Mouse (Mus musculus): ENCODE results near the gene Mnt.

The Mnt gene

DNA sequence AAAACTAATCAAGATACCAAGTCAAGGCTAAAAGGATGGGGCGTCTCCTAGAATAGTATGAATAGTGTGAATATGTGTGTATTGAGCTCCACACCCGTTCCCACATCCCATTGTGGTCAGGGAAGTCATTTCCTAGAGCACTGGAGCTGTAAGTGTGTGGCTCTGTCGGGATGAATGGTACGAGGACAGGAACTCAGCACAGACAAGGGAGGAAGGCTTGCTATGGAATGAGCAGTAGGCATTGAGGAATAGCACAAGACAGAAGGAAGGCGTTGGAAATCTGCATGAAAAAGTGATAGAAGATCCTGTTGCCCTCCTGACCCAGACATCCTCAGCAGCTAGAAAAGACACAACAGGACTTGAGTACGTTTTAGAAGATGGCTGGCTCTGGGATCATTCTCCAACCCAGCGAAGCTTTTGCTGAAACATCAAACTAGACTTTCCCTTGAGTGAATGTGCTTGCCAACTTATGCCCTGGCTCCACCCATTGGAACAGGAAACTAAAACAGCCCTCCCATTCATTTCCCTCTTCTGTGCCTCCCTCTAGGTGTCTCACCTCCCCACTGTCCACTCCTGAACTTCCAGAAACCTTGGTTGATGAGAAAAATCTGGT lies 2.8 kb upstream of the Mnt start:
- ChIA-PET POLR2A (interaction anchor here in 3 of 4 experiments (0.6 to 15.7 kb wide), 14 partner anchors 9 to 178 kb away, joined by 3 to 217 read pairs (median 5); partner anchors contain the start of gene Mettl16 (in 1 of the 3)), CTCF (no interaction called here)

DNA sequence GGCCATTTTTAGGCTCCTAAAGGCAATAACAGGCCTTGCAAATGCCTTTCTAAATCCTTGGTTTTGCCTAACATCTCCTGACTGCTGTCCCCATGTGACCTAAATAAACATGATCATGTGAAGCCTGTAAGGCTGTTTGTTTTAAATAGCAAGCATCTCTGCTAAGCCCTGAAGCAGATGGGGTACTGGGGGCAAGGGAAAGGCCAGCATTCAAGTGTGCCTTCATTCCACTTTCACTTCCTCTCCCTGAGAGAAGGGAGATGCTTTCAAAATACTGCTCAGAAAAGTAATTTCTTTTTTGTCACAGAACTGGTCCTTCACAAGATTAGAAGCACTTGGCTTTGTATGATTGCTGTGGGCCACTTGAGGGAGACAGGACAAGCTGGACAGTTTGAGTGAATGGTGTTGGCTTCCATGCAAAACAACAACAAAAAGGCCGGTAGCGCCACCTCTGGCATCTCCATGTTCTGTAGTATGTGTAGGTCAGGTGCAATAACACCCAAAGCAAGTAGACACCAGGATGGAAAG lies 2.3 kb upstream of the Mnt start:
- ChIA-PET POLR2A (interaction anchor here in 3 of 4 experiments (0.7 to 15.7 kb wide), 19 partner anchors 9 to 633 kb away, joined by 3 to 217 read pairs (median 6); partner anchors contain the start of genes Mettl16 (in 1 of the 3), Rap1gap2 (in 1 of the 3) and Tlcd2 (in 1 of the 3)), CTCF (no interaction called here)

DNA sequence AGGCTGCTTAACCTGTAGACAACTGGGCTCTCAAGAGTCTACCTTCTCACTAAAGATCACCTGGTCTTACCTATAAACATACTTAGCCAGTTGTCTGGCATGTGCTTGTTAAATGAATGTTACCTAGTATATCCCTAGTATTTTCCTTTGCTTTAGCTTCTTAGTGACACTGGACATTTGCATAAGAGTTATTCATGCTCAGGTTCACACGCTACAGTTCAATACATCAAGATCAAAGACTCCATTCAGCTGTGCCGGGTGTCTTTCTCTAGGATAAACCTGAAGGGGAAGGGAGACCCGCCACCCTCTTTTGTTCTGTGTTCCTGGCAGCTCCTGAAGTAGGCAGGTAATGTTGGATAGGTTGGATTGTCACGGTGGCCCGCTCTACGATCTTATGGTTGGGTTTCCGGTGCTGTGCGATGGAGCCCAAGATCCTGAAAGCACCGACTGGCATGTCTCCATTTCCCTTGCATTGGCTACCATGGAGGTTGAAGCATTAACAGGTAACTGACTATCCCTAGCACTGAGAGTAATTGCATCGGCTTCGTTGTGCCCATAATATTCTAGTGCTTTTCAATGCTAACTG lies 1.7 kb upstream of the Mnt start:
- CTCF ChIA-PET, result interaction anchor here in 3 of 4 experiments (0.5 to 1.8 kb wide), 7 partner anchors 8 to 341 kb away, joined by 3 to 11 read pairs (median 4); partner anchors contain the start of genes Hic1 (in 1 of the 3) and Sgsm2 (in 1 of the 3)
- POLR2A ChIA-PET, result interaction anchor here (0.7 to 15.7 kb wide), 57 partner anchors 8 to 632 kb away, joined by 3 to 217 read pairs (median 5); partner anchors contain the start of genes Mettl16 (in 3 of the 4), Pafah1b1 (in 2 of the 4), Tlcd2 (in 2 of the 4) and Tsr1 (in 2 of the 4)

DNA sequence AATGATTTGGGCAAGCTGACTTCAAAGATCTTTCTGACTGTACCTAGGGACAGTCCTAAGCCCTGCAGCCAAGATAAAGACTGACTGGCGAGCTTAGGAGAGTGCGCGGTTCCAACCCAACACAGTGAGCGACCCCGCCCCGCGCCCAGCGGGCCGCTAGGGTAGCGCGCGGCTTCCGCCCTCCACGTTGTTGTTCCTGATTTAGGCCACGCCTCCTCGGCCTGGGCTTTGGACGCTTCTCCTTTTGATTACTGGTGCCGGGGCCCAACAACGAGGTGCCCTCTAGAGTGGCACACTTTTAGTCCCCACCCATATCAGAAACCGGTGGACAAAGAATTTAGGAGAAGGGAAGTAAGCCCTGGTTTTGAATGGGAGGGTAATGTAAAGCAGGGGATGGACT lies 908 bp upstream of the Mnt start:
- POLR2A ChIA-PET, result interaction anchor here (0.6 to 15.7 kb wide), 96 partner anchors 8 to 657 kb away, joined by 3 to 217 read pairs (median 4); partner anchors contain the start of genes Mettl16 (in 3 of the 4), Pafah1b1 (in 3 of the 4), Smg6 (in 3 of the 4) and Srr (in 3 of the 4)
- CTCF ChIA-PET, result interaction anchor here in 3 of 4 experiments (0.5 to 1.8 kb wide), 12 partner anchors 8 to 631 kb away, joined by 3 to 11 read pairs (median 3); partner anchors contain the start of genes Hic1 (in 1 of the 3), Pafah1b1 (in 1 of the 3), Sgsm2 (in 1 of the 3) and Tlcd2 (in 1 of the 3)

DNA sequence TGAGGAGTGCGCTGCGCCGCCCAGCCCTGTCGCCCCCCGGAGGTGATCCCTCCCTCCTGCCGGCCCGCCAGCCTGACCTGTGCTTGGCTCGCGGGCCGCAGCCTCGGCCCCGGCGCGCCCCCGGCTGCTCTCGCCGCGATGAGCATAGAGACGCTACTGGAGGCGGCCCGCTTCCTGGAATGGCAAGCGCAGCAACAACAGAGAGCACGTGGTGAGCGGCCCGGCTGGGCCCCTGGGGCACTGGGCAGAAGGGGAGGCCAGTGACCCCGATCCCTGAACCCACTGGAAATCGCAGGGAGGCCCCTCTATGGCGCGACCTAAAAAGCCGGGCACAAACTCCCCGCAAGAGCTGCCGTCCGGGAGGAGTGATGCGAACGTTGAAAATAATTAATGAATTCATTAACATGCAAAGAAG lies 478 bp downstream of the Mnt start:
- ChIA-PET POLR2A (interaction anchor here (0.6 to 5.5 kb wide), 70 partner anchors 8 to 679 kb away, joined by 3 to 126 read pairs (median 8); partner anchors contain the start of genes Mettl16 (in 3 of the 4), Sgsm2 (in 3 of the 4), Pafah1b1 (in 2 of the 4) and Tlcd2 (in 2 of the 4)), CTCF (interaction anchor here in 2 of 4 experiments (1.3 to 2.0 kb wide), 2 partner anchors 9 to 17 kb away, joined by 6 to 12 read pairs; no protein-coding TSS in a partner anchor)

DNA sequence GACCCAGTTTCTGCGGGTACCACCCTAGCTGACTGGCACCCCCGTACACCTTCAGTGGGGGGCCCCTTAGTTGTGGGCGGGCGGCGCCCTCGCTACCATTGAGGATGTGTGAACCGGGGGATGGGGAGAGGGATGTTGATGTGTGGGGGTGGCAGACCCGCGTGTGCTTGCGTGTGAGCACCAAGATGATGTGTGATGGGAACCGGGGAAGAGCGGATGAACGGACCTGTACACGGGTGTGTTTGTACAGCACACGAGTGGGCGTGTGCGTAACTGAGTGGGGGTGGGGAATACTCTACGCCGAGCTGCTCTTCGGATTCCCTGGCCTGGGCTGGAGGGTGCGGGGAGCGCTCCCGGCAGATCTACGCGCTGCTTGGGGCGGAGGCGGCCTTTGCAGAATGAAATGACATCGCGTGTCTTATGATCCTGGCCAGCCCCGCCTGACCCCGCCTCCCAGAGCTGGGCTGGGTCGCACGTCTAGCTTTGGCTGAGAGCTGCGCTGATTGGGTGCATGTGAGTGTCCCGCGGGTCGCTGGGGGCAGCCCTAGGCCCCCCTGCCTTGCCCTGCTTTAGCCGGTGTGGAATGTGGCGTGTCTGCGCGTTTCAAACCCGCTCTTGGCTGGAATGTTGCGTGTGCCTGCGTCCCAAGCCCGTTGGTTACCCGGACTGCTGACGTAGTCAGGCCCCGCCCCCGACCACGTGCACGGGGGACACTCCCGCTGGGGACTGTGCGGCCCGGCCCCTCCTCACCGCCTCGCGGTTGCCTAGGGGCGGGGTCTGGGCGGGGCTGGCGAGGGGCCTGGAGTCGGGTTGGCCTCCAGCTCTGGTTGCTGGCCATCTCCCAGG lies 1.1 kb downstream of the Mnt start:
- CTCF ChIA-PET, result interaction anchor here in 3 of 4 experiments (0.7 to 2.0 kb wide), 9 partner anchors 9 to 194 kb away, joined by 3 to 12 read pairs (median 4); no protein-coding TSS in a partner anchor
- POLR2A ChIA-PET, result interaction anchor here (0.6 to 5.5 kb wide), 123 partner anchors 9 to 822 kb away, joined by 3 to 126 read pairs (median 5); partner anchors contain the start of genes Mettl16 (in 3 of the 4), Sgsm2 (in 3 of the 4), Tlcd2 (in 3 of the 4) and Ccdc92b (in 2 of the 4)

DNA sequence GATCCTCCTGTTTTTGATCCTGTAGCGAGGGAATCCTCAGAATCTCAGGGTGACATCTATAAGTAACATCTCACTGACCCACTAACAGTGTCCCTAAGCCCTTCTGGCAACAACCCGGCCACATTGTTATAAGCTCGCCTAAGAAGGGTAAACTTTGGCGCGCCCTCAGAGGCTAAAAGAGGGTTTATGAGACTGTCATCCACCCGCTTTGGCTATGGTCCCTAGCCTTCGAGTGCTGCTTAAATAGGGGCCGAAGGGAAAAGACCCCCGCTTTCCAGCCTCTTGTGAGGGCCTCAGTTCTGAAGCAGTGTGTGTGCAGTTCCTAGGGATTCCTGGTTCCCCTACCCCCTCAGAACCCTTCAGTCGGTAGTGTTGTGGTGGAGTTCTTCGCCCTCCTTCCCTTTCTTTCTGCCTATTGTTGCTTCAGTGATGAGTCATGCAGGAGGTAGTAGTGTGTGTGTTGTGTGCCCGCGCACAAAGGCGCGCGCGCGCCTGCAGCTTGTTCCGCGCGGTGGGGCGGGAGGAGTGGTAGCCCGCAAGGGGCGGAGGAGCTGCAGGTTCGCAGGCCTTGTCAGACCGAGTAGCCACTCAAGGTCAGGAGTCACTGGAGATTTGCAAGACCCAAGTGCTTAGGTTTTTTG lies 1.9 kb downstream of the Mnt start:
- POLR2A ChIA-PET, result interaction anchor here in 3 of 4 experiments (0.6 to 5.5 kb wide), 123 partner anchors 8 to 864 kb away, joined by 3 to 126 read pairs (median 5); partner anchors contain the start of genes Sgsm2 (in 3 of the 3), Tlcd2 (in 3 of the 3), Ccdc92b (in 2 of the 3) and Mettl16 (in 2 of the 3)
- CTCF ChIA-PET, result interaction anchor here in 3 of 4 experiments (0.7 to 2.0 kb wide), 10 partner anchors 8 to 194 kb away, joined by 3 to 12 read pairs (median 4); no protein-coding TSS in a partner anchor

DNA sequence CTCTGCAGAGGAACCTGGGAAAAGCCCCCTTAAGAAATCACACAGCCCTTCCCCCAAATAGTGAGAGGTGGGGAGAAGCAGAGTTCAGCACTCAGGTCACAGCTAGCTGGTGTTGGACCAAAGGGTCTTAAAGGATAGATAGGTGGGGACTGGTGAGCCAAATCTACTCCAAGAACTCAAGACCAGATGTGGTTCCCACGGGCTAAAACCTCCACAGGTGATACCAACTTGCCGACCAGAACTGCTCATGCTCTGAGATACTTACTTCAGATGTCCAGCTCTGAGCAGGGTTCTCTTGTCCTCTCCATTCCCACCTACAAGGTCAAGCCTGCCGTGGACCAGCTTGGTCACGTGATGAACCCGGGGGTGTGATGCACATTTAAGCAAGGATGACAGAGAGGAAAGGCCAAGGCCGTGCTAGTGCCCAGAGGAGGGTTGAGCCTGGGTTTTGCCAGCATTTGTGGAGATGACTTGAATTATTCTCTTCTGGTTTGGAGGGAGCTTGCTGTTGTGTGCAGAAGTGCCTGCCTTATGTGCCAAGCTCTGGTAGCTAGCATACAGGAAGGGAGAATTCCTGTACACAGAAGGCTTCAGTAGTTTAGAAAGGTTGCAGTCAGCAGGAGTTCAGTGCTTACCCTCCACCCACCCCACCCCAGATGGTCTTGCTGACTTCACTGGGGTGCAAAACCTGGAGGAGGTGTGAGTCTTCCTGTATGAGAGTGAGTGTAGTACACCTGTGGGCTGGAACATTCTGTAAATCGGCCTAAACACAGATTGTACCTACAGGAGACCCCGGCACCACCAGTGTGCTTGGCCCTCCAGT lies 3.0 kb downstream of the Mnt start:
- CTCF ChIA-PET, result interaction anchor here in 2 of 4 experiments (1.1 to 1.6 kb wide), 4 partner anchors 12 to 336 kb away, joined by 3 to 5 read pairs (median 5); partner anchors contain the start of gene Hic1 (in 1 of the 2)
- POLR2A ChIA-PET, result interaction anchor here in 3 of 4 experiments (0.5 to 5.6 kb wide), 41 partner anchors 7 to 372 kb away, joined by 3 to 126 read pairs (median 5); partner anchors contain the start of genes Mettl16 (in 3 of the 3), Pafah1b1 (in 2 of the 3), Sgsm2 (in 2 of the 3) and Tsr1 (in 1 of the 3)

DNA sequence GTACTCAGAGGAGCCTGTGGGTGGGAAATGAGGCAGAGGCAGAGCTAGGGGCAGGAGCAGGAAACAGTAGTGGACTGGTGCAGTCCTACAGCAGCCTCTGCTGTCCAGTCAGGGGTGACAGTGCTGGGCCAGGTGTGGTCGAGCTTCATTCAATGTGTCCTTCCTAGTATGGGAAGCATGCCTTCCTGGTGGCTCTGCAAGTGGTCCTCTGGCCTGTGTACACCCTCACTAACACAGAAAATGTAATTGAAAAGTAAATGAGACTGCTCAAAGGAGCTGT lies 3.6 kb downstream of the Mnt start:
- CTCF ChIA-PET, result interaction anchor here in 3 of 4 experiments (0.6 to 1.5 kb wide), 5 partner anchors 11 to 335 kb away, joined by 3 to 6 read pairs (median 5); partner anchors contain the start of gene Hic1 (in 1 of the 3)
- POLR2A ChIA-PET, result interaction anchor here (0.5 to 5.6 kb wide), 36 partner anchors 8 to 447 kb away, joined by 3 to 126 read pairs (median 4); partner anchors contain the start of genes Mettl16 (in 3 of the 4), Pafah1b1 (in 2 of the 4), Sgsm2 (in 2 of the 4) and Tsr1 (in 1 of the 4)

DNA sequence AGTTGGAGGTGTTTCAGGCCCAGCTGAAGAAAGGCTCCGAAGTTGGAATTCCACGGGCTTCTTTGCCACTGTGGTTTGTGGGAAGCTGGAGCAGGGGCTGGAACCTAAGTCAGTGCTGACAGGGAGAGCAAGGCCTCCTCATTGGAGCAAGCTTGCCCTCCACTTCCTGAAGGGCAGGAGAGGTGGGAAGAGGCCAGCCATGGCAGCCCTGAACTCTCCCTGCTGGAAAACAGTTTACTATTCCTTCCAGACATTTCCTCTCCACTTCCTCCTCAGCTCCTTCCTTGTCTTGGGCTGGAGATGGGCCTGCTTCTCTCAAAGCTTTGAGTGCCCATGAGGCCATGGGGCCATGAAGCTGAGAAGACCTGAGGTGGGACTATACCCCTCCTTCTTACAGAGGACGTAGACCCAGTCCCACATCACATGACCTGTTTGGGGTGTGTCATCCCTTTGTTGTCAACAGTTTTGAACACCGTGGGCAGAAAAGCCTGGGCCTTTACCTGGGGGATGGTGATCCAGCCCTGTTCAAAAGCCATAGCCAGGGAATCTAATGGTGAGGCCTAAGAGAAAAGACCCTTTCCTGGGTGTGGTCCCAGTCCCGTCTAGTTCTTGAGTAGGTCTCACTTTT lies 4.0 kb downstream of the Mnt start:
- ChIA-PET POLR2A (interaction anchor here (0.5 to 5.6 kb wide), 37 partner anchors 8 to 447 kb away, joined by 3 to 126 read pairs (median 4); partner anchors contain the start of genes Mettl16 (in 2 of the 4), Pafah1b1 (in 2 of the 4) and Sgsm2 (in 1 of the 4)), CTCF (interaction anchor here in 3 of 4 experiments (0.6 to 1.5 kb wide), 5 partner anchors 11 to 335 kb away, joined by 3 to 6 read pairs (median 5); partner anchors contain the start of gene Hic1 (in 1 of the 3))

DNA sequence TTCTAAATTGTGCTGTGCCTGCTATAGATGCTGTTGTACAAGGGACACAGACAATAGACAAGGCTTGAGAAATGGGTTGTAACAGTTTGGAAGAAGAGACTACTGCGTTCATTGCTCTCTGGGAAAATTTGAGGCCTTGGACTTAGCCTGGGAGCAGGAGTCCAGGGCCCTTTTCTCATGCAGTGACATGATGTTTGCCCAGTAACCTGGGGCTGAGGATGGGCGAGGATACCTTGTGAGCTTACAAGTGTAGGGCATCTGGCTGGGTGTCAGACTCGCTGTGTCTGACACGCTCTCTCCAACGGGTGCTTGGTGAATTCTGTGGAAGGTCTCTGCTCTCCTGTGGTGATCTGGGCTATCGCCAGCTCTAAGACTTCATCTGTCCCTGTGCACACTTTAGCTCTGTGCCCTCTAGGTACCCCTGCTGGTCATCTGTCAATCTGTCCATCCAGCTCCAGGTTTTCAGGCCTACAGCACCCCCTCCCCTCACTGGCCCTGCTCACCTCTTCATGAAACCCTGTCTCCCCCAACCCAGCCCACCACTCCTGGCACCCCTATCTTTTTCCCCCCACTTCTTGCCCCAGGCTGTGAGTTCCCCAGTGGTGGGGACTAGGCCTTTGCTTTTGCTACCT lies 5.0 kb downstream of the Mnt start:
- POLR2A ChIA-PET, result interaction anchor here in 3 of 4 experiments (0.7 to 5.6 kb wide), 21 partner anchors 7 to 207 kb away, joined by 3 to 126 read pairs (median 4); partner anchors contain the start of genes Mettl16 (in 1 of the 3), Pafah1b1 (in 1 of the 3) and Sgsm2 (in 1 of the 3)
- CTCF ChIA-PET, result interaction anchor here in 3 of 4 experiments (0.6 to 1.5 kb wide), 4 partner anchors 10 to 238 kb away, joined by 3 to 6 read pairs (median 5); no protein-coding TSS in a partner anchor

DNA sequence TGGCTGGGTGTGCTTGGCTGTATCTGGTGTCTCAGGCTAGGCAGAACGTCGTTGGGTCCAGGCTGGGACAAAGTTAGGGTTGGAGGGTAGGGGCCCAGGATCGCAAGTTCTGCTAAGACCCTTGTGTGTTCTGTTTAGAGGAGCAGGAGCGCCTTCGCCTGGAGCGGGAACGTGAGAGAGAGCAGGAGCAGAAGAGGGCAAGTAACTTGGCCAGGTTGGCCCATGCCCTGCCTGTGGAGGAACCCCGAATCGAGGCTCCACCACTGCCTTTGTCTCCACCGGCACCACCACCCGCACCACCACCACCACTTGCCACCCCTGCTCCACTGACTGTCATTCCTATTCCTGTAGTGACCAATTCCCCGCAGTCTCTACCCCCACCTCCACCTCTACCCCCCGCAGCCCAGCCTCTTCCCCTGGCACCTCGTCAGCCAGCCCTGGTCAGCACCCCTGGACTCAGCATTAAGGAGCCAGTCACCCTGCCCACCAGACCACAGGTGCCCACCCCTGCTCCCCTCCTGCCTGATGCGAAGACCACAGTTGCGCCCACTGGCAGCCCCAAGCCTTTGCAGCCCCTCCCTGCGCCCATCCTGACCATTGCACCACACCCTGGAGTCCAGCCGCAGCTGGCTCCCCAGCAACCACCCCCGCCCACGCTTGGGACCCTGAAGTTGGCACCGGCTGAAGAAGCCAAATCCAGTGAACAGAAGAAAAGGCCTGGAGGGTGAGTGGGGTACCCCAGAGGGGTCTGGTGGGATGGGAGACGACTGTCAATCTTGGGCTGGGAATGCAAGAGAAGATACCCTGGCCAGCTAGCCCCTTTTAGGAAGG lies 5.7 kb downstream of the Mnt start:
- ChIA-PET CTCF (interaction anchor here in 2 of 4 experiments (0.6 to 1.0 kb wide), 2 partner anchors 198 to 239 kb away, joined by 3 read pairs; no protein-coding TSS in a partner anchor), POLR2A (interaction anchor here in 2 of 4 experiments (0.7 to 10.3 kb wide), 13 partner anchors 9 to 203 kb away, joined by 3 to 217 read pairs (median 9); partner anchors contain the start of genes Mnt (in 2 of the 2), Pafah1b1 (in 1 of the 2) and Sgsm2 (in 1 of the 2))

DNA sequence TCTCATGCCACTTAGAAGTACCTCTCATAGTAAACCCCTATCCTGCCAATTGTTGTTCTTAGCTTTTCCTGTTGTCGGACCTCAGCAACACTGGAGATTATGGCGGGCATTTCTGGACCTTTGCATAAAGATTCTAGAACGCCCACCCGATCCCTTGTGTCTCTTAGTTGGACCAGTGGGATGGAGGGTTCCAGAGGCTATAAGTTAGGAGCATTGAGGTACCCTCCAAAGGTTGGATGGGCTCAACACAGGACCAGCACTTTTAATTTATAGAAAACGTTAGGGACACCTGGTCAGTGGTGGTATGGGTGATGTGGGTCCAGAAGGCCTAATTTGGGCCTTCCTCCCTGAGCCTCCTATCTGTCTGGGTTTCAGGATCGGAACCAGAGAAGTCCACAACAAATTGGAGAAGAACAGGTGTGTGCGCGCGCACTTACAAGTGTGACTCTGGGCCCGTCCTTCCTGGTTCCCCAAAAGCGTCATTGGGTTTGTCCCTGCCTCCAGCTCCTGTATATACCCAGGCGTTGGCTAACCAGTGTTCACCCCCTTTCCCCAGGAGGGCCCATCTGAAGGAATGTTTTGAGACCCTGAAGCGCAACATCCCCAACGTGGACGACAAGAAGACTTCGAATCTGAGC lies 6.5 kb downstream of the Mnt start:
- CTCF ChIA-PET, result interaction anchor here in 2 of 4 experiments (0.5 to 1.0 kb wide), 4 partner anchors 10 to 1717 kb away, joined by 3 to 5 read pairs (median 3); no protein-coding TSS in a partner anchor
- POLR2A ChIA-PET, result interaction anchor here in 3 of 4 experiments (0.7 to 10.3 kb wide), 26 partner anchors 10 to 624 kb away, joined by 3 to 217 read pairs (median 4); partner anchors contain the start of genes Mettl16 (in 2 of the 3), Mnt (in 2 of the 3), Pafah1b1 (in 2 of the 3) and Sgsm2 (in 2 of the 3)

Data from embryonic stem cell, embryonic (primary cell).